Mouse (Mus musculus) mesoderm, embryonic 11.5 days (tissue): ENCODE data around the gene Efcab3.

Source experiments
- DNase-seq: peaks from one replicate; pipeline ENCODE4 v3.0.0-alpha.2; 2012; ENCODE audit warnings: low read depth, low spot score

Efcab3 gene

DNA sequence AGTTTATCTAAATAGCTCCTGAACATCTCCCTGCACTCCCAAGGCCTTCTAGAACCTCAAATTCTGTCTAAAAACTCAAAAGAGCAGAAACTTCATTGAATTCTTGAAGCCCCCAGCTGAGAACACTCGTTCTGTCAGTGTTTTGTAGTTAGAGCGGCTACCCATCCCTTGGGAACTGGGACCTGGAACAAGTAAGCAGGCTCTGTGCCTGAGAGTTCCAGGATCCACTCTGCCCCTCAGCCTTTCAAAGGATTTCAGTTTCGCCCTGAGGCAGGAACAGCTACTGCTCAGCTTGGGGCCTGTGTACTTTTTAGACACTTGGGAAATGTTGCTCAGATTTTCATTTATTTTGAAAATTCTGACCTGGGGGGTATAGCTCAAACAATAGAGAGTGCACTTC, 83.2 kb downstream of the Efcab3 start, which contains the start of gene Gm10842:
Gene Gm10842 (plus strand): TSS at position 301 of the 400 bp plus-strand sequence.
- DNase-seq: no peak

DNA sequence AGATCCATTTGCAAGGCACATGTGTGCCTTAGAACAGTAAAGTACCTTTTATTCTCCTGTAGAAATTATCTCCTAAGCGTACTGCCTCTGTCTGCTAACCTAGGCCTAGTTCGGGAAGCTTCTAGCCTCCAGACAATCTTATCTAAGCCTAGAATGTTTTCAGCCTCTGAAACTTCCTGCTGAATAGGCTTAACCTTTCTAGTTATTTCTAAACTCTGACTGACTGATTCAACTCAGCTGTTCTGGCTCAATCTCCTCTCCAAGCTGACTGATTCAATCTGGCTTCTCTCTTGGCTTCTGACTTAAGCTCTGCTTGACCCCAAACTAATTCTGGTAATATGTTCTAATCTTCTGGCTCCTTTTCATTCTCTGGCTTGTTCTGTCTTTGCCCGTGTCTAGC, 86.0 kb downstream of the Efcab3 start:
- no peak for DNase-seq

DNA sequence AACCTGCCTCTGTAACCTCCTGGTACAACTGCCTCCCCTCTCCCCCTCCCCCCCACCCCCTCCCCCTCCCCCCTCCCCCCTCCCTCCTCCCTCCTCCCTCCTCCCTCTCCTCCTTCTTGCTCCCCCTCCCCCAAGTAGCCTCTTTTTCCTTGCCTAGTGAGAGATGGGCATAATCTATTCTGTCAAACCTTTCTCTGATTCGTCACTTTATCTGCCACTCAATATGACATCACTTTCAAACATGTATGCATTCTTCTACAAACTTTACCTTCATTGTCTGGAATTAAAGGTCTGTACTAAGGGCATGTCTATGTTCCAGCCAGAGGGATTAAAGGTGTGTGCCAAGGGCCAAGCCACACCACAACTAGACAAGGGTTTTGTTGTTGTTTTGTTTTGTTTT, 86.4 kb downstream of the Efcab3 start:
- DNase-seq: no peak

DNA sequence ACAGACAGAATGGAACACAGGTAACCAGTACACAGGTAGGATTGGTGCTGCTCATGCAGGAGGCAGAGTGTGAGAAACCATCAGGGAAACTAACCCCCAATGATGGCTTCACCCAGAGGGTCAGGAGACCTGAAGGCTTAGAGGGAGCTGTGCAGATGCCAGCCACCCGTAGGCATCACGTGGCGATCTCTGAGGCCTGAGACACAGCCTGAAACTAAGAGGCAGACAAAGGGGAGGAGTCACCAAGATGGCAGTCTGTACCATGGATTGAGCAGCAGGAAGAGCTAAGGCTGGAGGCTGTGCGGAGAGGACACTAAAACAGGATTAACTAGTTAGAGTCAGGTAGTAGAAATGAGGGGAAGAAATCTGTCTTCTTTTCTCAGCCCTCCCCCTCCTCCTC, 87.3 kb downstream of the Efcab3 start:
- DNase-seq: no peak

DNA sequence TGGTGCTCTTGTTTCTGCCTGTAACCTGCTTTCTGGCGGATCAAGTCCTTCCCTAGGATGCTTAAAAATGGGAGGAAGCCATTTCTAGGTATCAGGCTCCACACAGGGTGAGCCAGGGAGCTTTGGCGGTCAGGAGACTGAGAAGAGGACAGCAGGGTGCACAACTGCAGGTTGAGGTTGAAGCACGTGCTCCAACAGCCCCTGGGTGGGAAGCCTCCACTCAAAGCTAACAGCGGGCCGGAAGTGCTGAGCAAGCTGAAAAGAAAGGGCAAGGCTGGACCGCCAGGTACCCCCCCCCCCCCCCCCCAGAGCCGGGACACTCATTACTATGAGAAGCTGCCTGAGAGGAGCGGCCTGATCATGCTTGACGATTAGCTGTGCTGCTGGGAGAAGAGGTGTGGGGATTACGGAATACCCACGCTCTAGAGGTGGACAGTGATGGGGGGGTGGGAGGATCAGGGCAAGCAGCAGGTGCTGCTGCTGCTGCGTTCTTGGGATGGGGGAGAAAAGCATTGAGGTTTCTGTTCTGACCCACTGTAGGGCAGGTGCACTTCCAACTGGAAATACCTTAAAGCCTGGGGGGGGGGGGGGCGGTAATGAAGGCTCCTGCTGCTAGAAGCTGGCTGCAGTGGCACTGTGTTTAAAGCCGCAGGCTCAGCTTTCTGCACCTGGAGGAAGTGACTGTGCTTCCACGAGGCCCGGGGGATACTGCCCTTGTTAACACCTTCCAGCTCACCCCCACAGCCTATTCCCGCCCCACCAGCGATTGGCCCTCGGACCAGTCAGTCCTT, 88.0 kb downstream of the Efcab3 start:
- no peak for DNase-seq

DNA sequence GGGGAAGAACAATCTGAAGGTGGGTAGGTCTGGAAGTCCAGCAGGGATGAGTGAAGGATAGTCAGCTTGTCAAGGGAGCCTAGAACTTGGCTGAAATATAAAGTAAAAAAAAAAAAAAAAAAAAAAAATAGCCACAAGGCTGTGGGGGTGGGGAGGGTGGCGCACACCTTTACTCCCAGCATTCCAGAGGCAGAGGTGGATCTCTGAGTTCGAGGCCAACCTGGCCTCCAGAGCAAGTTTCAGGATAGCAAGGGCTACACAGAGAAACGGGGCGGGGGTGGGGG, 88.6 kb downstream of the Efcab3 start:
- DNase-seq: no peak

DNA sequence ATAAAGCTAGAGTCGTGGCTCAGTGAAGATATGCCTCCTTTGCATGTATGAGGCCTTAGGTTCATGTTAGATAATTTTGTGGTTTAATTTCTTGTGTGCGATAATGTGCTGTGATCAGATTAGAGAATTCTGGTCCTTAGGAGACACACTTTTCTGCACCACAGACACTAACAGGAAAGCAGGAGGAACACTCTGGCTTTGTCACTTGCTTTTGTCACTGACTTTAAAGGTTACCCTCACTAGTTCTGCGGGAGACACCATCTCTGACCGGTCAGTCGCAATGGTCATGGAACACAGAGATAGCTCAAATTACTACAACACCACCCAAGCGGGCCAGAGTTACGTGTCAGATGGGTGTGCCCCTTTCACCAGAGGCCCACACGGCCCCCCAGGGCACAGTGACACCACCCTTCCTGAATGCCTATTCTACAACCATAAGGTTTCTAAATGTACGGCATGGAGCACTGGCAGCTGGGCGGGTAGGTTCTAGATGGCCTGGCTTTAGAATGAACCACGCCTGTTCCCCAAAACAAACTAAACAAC, 89.0 kb downstream of the Efcab3 start:
- no peak for DNase-seq

DNA sequence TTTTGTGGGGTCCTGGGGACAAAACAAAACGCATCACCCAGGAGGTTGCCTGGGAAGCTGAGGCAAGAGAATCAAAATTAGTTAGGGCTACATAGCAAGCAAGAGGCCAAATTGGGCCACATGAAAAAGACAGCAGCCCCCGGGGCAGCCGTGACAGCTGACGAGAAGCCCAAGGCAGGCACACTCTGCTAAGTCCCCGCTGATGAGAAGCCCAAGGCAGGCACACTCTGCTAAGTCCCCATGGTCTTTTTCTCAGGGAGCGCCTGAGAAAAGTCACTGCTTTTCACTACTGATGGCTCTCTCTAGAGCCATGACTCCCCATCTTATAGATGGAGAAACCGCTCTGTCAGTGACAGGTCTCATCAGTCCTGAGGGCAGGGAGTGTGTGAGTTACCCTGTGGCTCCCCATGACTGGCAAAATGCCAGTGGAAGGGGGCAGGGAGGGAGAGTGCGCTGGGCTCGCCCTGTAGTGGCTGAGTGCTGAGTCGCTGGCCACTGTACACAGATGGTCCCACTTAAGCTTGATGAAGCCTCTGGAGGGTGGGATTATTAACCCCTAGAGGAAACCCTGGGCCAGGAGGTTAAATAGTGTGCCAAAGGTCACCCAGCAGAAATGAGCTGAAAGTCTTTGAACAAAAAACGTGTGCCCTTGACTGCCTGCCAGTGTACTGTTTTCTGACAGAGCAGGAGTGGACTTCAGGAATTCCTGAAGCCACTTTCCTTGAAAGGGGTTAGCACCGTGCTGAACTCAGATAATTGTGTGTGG, 89.9 kb downstream of the Efcab3 start:
- DNase-seq: peak; percentile 86

DNA sequence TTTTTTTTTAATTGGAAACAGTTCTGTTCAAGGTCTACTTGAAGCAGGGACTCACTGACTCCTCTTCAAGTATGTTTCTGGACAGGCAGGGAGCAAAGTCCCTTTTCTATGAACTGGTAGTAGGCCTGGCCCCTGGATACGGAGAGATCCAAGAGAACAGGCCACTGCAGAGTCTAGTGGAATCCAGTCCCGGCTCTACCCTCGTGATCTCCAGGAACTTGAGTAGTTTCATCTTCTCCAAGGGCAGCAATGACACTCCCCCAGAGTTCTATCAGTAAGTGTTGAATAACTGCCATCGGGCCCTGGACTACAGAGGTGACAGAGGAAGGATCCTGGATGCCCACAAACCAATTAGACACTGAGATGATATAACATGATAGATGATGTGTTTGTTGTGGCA, 92.5 kb downstream of the Efcab3 start:
- DNase-seq: no peak

DNA sequence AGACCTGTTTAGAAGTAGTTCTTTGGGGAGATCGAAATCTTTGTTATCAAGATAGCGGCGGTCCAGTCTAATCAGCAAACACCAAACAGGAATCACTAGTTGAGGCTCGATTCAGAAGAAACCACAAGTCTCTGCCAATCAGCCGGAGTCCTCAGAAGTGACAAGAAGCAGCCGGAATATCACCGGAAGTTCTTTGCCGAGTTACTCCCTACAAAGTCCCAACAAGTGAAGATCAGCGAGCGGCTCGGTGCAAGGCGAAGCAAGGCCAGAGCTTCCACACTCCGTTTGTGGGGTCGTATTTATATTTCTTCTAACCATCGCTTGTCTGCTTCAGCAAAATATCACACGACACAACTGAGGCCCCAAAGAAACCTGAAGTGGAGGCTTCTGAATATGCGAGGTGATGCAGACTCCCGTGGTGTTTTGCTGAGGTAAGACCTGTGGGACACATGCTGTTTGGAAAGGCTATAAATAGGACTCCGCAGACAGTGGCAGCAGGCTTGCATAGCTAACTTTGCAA, 93.4 kb downstream of the Efcab3 start:
- no peak for DNase-seq

DNA sequence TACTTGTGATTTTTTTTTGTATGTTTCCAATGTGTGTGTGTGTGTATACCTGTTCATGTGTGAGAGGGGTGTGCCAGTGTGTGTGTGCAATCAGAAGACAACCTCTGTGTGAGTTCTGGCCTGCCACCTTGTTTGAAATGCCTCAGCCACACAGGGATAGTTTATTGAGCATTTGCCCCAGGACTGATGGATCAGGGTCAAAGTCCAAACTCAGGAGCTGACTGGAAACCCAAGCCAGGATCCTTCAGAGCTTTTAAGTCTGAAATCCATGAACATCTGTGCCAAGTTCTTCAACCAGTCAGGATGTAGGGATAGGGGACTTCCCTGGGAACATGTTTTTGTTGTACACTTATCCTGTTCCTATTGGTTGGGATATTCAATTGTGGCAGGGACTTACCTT, 94.7 kb downstream of the Efcab3 start:
- DNase-seq: no peak

DNA sequence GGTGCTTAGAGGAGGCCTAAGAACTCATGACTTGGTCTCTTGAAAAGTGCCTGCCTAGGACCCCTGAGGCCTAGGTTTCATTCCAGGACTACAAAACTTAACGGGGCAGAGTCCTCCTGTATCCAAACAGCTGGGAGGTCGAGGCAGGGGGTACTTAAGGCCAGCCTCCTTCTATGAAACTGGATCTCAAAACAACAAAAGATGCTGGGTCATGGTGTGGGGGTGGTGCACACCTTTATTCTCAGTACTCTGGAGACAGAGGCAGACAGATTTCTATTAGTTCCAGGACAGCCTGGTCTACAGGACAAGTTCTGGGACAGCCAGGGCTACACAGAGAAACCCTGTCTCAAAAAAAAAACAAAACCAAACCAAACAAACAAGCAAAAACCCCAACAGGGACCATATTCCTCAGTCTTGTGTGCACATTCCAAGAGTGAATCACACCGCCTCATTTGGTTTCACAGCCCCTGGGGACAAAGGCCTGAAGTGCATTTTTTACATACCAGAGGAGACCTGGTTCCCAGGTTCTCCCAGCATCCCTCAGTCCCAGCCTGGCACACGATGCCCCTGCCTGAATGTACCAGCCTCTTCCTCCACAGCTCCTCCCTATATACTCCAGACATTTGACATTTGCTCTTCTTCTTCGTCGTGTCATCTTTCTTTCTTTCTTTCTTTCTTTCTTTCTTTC, 96.4 kb downstream of the Efcab3 start:
- peak; percentile 37 for DNase-seq

DNA sequence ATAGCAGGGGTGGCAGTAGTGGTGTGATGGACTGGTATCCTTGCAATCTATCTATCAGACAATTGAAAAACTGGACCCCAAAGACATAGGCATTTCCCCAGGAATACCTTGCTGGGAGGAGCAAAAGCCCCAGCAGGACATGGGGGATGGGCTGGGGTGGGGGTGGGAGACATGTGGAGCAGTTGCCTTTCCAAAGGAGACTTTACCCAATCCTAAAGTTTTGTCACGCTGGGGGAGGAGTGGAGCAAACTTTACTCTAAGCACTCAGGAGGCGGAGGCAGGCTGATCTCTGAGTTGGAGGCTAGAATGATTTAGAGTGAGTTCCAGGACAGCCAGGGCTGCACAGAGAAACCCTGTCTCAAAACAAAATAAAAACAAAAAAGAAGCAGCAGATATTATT, 98.0 kb downstream of the Efcab3 start:
- DNase-seq: no peak

DNA sequence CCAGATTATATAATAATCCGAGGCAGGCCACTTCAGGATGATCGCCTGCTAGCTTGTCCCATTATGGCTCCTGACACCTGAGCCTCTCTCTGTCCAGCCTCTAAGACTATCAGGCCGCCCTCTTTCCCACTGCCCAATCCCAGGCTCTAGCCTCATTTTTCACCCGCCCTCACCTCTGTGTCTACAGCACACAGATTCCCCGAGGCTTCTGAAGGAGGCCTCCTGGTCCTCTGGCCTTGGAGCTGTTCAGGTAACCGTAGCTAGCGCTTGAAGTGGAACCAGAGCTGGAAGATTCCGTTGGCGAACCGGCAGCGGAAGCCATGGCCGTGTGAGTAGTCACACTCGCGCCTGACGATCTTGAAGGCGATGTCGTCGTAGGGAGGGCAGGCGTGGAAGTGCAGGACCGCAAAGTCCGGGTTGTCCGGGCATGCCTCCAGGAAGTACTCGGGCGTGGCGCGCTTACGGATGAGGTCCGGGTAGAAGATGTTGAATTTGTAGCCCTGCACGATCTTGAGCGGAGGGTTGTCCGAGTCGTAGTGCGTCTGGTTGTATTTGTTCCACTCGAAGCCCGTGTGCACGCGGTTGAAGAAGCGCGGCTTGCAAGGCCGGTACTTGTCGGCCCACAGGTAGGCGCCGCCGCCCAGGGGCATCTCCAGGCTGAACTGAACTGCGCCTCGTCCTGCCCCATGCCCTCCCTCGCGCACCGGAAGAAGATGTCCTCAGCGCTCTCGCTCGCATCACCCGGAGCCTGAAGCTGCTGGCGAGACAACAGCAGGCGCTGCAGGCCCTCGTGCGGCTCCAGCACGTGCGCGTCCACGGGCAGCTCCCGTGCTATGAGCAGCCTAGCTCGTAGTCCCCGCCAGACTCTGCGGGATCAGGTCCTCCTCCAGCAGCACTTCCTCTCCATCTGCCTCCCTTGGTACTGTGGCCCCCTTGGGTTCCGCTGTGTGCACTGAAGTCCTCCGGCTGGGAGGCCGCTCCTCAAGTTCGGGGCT, 101.4 kb downstream of the Efcab3 start:
- no peak for DNase-seq

DNA sequence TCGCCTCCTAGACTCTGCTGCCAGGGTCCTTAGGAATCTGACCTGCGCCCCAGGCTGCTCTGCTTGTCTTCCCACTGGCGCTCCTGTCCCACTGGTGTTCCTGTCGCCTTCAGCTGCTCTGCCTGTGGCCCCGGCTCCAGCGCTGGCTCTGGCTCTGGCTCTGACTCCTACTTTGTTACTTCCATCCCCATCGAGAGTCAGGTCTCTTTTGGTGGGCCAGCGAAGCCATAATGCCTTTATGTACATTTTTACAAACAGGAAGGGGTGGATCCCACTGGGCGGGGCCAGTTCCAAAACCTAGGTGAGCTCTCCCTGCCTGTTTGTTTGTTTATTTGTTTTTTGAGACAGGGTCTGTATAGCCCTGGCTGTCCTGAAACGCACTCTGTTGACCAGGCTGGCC, 103.4 kb downstream of the Efcab3 start:
- DNase-seq: no peak
